Mouse (Mus musculus) thymus, postnatal 4 days (tissue): ENCODE data around the gene Zfp90.

Experiments
- DNase-seq: peaks from one replicate; pipeline ENCODE4 v3.0.0; 2021

Gene Zfp90

DNA sequence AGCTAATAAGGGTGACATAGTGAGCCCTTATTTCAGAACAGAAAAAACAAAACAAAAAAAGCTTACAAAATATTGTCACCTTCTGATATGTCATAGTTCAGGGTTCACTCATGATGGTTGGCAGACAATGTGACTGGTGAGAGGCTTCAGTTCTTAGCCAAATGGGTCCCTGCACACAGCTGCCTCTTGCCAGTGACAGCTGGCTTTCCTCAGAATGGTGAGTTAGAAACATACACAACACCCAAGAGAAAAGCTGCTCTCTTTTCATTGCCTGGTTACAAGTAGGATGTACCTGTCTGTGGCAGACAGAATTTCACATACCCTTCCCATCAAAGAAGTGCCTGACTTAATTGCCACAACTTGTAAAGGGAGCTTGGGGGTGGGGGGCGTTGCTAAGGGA is 18.5 kb downstream of the Zfp90 start:
- no peak for DNase-seq

DNA sequence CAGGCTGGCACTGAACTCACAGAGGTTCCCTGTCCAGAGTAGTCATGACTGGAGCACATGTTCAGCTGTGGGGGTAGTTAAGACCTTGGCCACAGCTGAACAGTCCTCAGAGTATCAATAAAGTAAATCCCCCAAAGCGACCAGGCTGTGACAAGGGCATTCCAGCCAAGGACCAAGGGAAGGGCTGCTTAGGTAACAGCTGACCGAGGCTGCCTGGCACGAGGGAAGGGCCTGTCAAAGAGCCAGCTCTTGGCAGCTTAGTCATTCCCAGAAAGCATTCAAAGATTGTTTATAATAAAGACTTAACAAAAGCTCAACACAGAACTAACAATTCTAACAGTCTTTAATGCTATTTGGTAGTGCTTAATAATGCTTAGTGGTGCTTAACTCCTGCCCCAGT is 22.7 kb downstream of the Zfp90 start:
- no peak for DNase-seq

DNA sequence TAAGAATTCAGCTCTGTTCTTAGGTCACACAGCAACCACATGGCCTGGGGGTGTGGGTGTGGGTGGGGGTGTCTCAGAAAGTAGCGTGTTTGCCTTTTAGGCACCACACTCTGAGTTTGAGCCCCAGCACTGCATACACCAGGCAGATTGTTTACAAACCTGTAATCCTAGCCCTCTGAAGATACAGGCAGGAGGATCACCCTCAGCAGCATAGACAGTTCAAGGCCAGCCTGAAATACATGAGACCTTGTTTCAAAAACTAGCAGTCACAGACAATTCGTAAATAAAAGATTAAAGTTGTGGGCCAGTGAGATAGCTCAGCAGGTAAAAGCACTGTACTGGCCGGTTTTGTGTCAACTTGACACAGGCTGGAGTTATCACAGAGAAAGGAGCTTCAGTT is 25.0 kb downstream of the Zfp90 start:
- no peak for DNase-seq

DNA sequence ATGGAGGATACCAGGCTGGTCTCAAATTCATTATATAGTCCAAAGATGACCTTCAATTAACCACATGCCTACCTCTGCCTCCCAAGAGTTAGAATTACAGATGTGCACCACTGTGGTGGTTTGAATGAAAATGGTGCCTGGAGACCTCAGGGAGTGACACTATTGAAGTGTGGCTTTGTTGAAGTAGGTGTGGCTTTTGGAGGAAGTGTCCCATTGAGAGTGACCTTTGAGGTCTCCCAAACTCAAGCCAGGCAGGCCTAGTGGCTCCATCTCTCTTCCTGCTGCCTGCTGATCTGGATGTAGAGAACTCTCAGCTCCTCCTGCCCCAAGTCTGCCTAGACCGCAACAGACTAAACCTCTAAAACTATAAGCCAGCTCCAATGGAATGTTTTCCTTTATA is 27.6 kb downstream of the Zfp90 start:
- no peak for DNase-seq

DNA sequence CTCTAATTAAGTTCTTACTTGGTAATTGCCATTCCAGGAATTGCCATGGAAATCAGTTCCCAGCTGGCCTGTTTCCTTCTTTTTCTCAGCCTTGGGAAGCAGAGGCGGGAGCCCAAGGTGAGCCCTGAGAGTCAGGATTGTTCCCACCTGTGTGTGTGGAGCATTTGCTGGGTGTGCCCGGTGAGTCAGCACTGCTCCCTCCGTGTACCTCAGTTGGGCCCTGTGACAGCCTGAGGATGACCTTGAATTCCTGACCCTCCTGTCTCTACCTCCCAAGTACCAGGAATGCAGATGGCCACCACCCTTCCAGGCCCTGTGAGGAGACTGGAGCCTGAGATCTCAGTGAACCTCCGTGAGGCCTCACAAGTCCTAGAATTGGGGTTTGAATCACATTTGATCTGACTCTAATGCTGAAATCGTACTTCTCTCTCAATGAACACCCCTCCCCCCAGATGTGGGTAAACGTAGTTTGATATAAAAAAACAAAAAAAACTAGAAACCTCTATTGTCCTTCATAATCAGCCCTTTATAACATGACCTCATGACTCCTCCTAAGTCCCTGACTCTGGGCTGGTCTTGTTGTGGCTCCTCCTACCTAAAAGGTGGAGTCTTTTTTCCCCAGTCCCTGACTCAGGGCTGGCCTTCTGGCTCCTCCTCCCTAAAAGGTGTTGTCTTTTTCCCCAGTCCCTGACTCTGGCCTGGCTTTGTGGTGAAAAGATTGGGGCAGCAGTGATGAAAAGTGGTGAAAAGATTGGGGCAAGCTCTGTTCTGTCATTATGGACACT is 36.4 kb downstream of the Zfp90 start:
- DNase-seq = no peak

DNA sequence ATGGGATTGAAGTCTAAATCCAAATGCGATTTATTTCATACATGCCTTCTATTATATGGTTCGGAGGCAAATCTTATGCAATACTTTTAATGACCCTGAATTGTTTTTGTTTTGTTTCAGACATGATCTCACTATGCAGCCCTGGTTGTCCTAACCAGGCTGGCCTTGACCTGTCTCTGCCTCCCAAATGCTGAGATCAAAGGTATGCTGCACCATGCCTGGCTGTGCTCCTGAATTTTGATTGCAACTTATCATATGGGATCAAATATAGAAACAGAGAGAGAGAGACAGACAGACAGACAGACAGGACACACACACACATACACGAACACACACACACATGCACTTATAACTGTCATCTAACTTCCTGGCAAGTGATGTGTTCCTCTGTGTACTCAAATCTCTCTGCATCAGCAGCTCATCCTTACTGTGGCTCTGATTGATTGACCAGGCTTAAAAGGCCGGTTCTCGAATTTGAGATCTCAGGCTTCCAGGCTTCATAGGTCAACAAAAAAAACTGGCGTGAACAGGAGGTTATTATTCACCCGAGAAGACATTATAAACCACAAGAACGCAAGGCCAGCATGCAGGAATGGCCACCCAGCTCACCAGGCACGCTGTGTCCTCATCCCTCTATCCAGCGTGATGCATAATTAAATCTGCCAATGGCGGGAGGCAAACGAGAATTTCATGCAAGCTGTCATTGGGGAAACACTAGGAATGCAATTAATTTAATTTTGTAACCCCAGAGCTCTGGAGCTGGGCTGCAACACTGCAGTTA is 37.8 kb downstream of the Zfp90 start:
- no peak for DNase-seq

DNA sequence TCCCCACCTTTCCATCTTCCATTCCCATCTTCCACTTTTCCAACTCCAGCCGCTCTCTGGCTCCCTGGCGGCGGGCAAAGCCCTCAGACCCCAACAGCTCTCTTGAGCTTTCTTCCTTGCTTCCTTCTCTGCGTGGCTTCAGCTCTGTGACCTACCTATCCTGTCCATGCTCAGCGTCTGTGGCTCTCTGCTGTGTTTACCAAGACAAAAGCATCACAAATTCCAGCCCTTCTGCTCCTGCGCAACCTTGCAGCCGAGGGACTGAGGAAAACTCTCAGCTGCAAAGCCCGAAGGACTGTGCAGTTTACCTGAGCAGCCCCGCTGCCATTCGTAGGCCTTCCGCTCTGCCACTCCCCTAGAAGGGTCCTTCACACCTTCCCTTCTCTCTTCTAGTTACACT is 38.9 kb downstream of the Zfp90 start:
- no peak for DNase-seq

DNA sequence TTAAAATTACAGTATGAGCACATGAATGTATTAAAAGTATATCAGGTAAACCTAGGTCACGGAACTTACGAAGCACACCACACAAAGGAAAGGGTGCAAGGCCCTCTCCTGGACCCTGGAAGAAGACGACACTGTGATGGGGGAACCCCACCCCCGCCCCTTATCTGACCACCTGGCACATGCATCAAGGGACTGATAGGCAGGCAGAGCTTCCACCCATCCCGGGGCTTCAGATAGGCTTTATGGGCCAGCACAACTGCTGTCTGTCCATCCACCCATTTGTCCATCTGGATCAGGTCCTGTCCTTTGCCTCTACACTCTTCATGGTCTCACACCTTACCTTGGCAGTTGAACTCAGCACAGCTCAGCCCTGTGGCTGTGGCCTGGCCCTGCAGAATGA is 47.0 kb downstream of the Zfp90 start:
- DNase-seq = no peak

DNA sequence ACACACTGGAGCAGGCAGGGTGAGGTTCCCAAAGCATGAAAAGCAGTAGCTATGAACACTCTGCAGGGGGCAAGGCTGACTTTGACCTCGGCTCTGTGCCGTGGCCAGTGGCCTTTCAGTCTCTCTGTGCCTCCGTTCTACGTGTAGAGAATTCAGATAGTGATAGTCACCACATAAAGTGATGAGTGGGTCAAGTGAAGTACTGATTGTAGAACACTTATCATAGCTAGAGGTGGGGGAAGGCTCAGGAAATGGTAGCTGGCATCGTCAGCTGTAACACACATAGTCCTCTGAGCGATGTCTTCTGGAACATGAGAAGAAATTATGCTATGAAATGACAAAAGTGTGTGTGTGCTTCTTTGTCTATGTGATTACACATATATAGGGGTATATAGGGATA is 48.7 kb downstream of the Zfp90 start:
- DNase-seq = no peak

DNA sequence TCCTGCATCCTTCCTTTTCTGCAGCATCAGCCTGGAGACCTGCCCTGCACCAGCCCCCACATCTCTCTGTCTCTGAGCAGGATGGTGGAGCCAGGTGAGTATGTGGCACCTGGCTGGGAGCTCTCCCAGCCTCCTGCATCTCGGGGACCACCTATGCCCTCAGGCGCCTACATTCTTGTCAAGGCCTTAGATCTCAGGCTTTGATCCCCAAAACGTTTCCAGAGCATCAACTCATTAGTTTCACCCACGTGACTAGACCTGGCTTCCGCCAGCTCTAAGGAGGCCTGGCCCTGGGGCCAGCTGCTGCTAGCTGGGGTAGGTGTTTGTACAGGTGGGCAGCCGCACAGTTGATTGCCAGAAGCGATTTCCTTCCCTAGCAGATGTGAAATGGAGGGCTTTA is 54.4 kb downstream of the Zfp90 start:
- DNase-seq = no peak

DNA sequence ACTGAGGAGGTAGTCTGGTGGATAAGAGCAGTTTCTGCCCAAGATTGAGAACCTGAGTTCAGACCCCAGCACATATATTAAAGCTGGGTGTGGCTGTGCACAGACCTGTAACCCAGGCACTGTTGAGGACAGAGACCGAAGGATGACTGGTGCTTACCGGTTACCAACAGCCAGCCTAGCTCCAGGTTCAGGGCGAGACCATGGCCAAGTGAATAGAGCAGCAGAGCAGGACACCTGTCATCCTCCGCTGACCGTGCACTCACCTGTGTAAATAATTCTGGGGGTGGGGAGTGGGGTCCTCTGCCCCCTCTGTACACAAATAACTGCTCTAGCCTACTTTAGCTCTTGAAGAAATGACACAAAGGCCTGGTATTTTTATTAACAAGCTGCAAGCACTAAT is 58.9 kb downstream of the Zfp90 start:
- no peak for DNase-seq
